Mouse (Mus musculus) limb, embryonic 14.5 days (tissue): Measurements from ENCODE around the gene Cnih2. TPM values are rescaled to one million over a fixed set of nuclear protein-coding genes. Genes with fewer than 3 reads are reported as not detected.

Source experiments
- ATAC-seq: fragments of 200-750 bp; cut with Nextera tagmentation; 2 replicates; pipeline ENCODE4 v1.8.0; 2017; ENCODE audit warnings: low read depth, moderate number of reproducible peaks, moderate TSS enrichment; ENCODE audit not compliant: low FRiP score
- DNase-seq: peaks from one replicate; pipeline ENCODE4 v3.0.0-alpha.2; 2015; ENCODE audit warnings: low spot score
- H3K27ac ChIP-seq: fragments of 300-500 bp; sonication (generic); replicated peaks from 2 replicates; pipeline ENCODE4 v1.5.1; 2014; ENCODE audit warnings: low read depth, mild to moderate bottlenecking, low read length, moderate library complexity, mixed read lengths
- H3K27me3 ChIP-seq: fragments of 300-500 bp; sonication (generic); 2 replicates; pipeline ENCODE4 v1.6.1; 2014; ENCODE audit warnings: low read length, mixed read lengths; ENCODE audit not compliant: control insufficient read depth, insufficient read depth
- H3K36me3 ChIP-seq: fragments of 300-500 bp; sonication (generic); 2 replicates; pipeline ENCODE4 v1.6.1; 2014; ENCODE audit warnings: mild to moderate bottlenecking, low read length, moderate library complexity, mixed read lengths; ENCODE audit not compliant: control insufficient read depth, insufficient read depth
- H3K4me1 ChIP-seq: fragments of 300-500 bp; sonication (generic); 2 replicates; pipeline ENCODE4 v1.6.1; 2014; ENCODE audit warnings: antibody characterized with exemption, low read length, mixed read lengths; ENCODE audit not compliant: control insufficient read depth, insufficient read depth
- H3K4me2 ChIP-seq: fragments of 300-500 bp; sonication (generic); replicated peaks from 2 replicates; pipeline ENCODE4 v1.6.1; 2014; ENCODE audit warnings: low read depth, mild to moderate bottlenecking, low read length, moderate library complexity; ENCODE audit not compliant: severe bottlenecking
- H3K4me3 ChIP-seq: fragments of 300-500 bp; sonication (generic); replicated peaks from 2 replicates; pipeline ENCODE4 v1.5.1; 2014; ENCODE audit warnings: low read length
- H3K9ac ChIP-seq: fragments of 300-500 bp; sonication (generic); 2 replicates; pipeline ENCODE4 v1.6.1; 2014; ENCODE audit warnings: mild to moderate bottlenecking, low read depth, low read length, moderate library complexity; ENCODE audit not compliant: severe bottlenecking
- H3K9me3 ChIP-seq: fragments of 300-500 bp; sonication (generic); 2 replicates; pipeline ENCODE4 v1.6.1; 2016; ENCODE audit warnings: low read length; ENCODE audit not compliant: control insufficient read depth
- POLR2A ChIP-seq: fragments of 200-500 bp; IDR thresholded peaks from 2 replicates; pipeline ENCODE4 v1.8.0; 2012; ENCODE audit warnings: inconsistent platforms, mild to moderate bottlenecking, moderate library complexity, borderline replicate concordance; ENCODE audit not compliant: insufficient read depth, insufficient read length; ENCODE audit errors: extremely low read depth
- WGBS: fragments of 180-500 bp; shearing (Covaris S2); extraction: QIAGEN DNeasy Blood & Tissue Kit; methylation state at CpG from one replicate; pipeline ENCODE4 v1.1.7; 2014; 5-methylcytosine and 5-hydroxymethylcytosine counted together
- polyA plus RNA-seq, 2 experiments: library from polyadenylated mRNA; depleted of rRNA in 1 of 2; stranded (reverse) in 1 of 2; unstranded in 1 of 2; fragments of >200 nt; fragmentation: Nextera tagmentation in 1 of 2; extraction: Ambion mirVana in 1 of 2; gene quantifications; 2 replicates each; pipeline versions ENCODE4 v1.2.1 to v1.2.3; 2012 to 2014

Cnih2 gene
- polyA plus RNA-seq (2012; rRNA removed) (40.8 and 60.9 TPM in 2 replicates), polyA plus RNA-seq (2014; fragmentation: Nextera tagmentation; extraction: Ambion mirVana) (40.5 and 45.1 TPM in 2 replicates)

- H3K9ac ChIP-seq = peak within 1 kb of the TSS; percentile 90
Observed at GRCm38 (mm10) chr19:5098363-5099143, at the start of gene Cnih2. Cnih2 (minus strand) TSS chr19:5098521.

GRCm38 (mm10) chr19:5139640-5140039, 41.3 kb upstream of the Cnih2 start:
- 8% methylated on average over 2 of the region's 2 CpGs for WGBS
- H3K4me3 ChIP-seq = no peak overlapping the region
- H3K4me1 ChIP-seq = no peaks in the 10 kb centered on the region
- peaks cover 78% of the 10 kb centered on the region for H3K36me3 ChIP-seq
- H3K4me2 ChIP-seq = no peak overlapping the region
- H3K27ac ChIP-seq = no peak overlapping the region
- peak; percentile 34; the same call in 1 of the 2 replicates for ATAC-seq
- no peaks in the 10 kb centered on the region for H3K9me3 ChIP-seq
- no peak for TF ChIP-seq POLR2A
- DNase-seq = peak; percentile 75
- no peak overlapping the region for H3K9ac ChIP-seq
- H3K27me3 ChIP-seq = no peaks in the 10 kb centered on the region

More at GRCm38 (mm10) chr19:5098363-5099143, at the start of gene Cnih2:
- H3K36me3 ChIP-seq = peaks cover 44% of the 10 kb centered on the region
- no peaks in the 10 kb centered on the region for H3K9me3 ChIP-seq
- H3K27me3 ChIP-seq = no peaks in the 10 kb centered on the region
- TF ChIP-seq POLR2A = no peak
- H3K4me3 ChIP-seq = peak within 1 kb of the TSS; percentile 74
- WGBS = 5% methylated on average over 29 of the region's 48 CpGs
- peaks cover 38% of the 10 kb centered on the region for H3K4me1 ChIP-seq
- H3K27ac ChIP-seq = no peak within 1 kb of the TSS
- DNase-seq (peak; percentile 61), ATAC-seq (peak; percentile 72)
- peak within 1 kb of the TSS; percentile 99 for H3K4me2 ChIP-seq

- Histone ChIP-seq H3K36me3 (peaks cover 34% of the 10 kb centered on the region), H3K27me3 (no peaks in the 10 kb centered on the region), H3K9ac (no peak overlapping the region), H3K4me3 (no peak overlapping the region), H3K9me3 (no peaks in the 10 kb centered on the region), H3K27ac (no peak overlapping the region), H3K4me1 (no peaks in the 10 kb centered on the region), H3K4me2 (no peak overlapping the region)
- DNase-seq = no peak
- 84% methylated on average over 4 of the region's 4 CpGs for whole genome bisulfite sequencing
- no peak for TF ChIP-seq POLR2A
- no peak for ATAC-seq
Observed at GRCm38 (mm10) chr19:5131237-5131636, 32.9 kb upstream of the Cnih2 start.

- Histone ChIP-seq H3K4me1 (no peaks in the 10 kb centered on the region), H3K27me3 (no peaks in the 10 kb centered on the region), H3K4me2 (no peak overlapping the region), H3K27ac (no peak overlapping the region), H3K9me3 (no peaks in the 10 kb centered on the region), H3K4me3 (no peak overlapping the region), H3K36me3 (peaks cover 20% of the 10 kb centered on the region), H3K9ac (no peak overlapping the region)
- no peak for ATAC-seq
- TF ChIP-seq POLR2A = no peak
- DNase-seq = no peak
- 52% methylated on average over 1 of the region's 1 CpGs for WGBS
Observed at GRCm38 (mm10) chr19:5129770-5130169, 31.4 kb upstream of the Cnih2 start.

- DNase-seq (no peak), ATAC-seq (no peak)
- Histone ChIP-seq H3K4me1 (no peaks in the 10 kb centered on the region; the same call in 1 of the 2 replicates), H3K36me3 (no peaks in the 10 kb centered on the region), H3K27ac (no peak overlapping the region), H3K4me2 (no peak overlapping the region), H3K4me3 (no peak overlapping the region), H3K9ac (no peak overlapping the region), H3K27me3 (no peaks in the 10 kb centered on the region), H3K9me3 (no peaks in the 10 kb centered on the region)
- no peak for TF ChIP-seq POLR2A
- 63% methylated on average over 7 of the region's 7 CpGs for WGBS
Observed at GRCm38 (mm10) chr19:5124055-5124614, 25.8 kb upstream of the Cnih2 start.
